Mouse (Mus musculus) right cerebral cortex, postnatal 4 days (tissue): ENCODE data around the gene Gm10134.

ENCODE experiments used
- DNase-seq: peaks from one replicate; pipeline ENCODE4 v3.0.0-alpha.2; 2022

The Gm10134 gene

DNA sequence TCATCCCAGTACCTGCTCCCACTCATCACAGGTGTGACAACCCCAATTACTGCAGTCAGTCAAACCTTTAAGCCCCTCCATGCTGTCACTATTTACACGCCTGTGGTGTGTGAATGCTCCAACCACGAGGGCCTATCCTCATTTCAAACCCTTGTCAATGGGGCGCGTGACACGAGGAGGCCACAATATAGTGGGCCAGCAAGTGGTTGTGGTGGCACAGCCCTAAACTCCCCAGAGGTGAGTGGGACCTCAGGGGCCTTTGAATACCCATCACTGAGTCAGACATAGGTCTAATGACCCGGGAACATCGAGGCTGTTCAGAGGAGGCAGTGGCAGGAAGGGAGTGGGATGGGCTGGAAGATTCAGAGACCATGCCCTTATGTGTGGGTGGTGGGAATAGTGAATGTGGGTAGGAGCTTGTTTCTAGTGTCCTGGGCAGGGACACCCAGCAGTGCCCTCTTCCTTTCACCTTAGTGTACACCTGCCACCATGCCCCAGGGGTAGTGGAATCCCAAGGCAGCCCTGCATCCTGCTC is 28.1 kb downstream of the Gm10134 start:
- no peak for DNase-seq

DNA sequence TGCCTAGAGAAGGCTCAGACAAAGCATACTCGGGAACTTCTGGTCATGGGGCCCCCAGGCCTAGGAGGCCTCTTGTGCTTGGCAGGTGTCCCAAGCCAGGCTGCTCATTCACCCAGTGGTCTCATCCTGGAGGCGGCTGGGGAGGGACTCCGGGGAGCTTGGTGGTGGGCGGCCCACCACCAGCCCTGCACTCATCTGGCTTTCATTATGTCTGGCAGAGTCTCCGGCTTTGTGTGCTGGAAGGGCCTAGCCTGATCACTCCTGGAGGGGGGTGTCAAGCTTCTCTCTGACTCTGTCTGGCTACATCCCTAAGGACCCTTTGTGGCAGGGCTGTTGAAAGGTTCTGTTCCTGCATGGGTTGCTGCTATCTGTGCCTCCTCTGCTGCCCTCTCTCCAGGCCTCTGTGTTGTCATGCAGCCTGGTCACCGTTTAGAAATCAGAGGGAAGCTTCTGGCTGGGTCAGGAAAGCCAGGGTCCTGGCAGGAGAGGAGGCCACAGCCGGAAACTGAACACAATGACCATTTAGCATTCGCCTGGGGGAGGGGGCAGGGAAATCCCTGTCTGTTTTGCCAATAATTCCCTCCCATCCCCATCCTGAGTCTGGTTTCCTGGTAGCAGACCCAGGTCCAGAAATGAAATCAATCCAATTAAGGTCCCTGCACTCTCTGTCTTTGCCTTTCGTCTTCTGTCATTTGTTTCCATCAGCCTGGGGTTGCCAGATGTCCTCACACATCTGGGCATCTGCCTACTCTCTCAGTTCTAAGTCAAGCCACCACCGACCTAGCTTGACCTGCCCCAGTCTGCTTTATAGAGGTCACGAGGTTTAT is 28.8 kb downstream of the Gm10134 start:
- DNase-seq: no peak

DNA sequence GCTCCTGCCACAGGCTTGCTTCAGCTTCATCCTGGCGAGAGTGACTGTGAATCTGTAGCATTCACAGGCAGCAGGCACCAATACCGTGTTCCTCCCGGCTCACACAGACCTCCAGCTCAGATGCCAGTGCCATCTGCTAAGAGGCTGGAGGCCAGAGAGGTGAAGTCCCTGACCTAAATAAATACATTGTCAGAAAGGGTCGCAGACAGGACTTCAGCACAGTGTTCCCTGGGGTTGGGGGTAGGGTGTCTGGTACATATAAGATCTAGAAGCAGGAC is 29.3 kb downstream of the Gm10134 start:
- no peak for DNase-seq

DNA sequence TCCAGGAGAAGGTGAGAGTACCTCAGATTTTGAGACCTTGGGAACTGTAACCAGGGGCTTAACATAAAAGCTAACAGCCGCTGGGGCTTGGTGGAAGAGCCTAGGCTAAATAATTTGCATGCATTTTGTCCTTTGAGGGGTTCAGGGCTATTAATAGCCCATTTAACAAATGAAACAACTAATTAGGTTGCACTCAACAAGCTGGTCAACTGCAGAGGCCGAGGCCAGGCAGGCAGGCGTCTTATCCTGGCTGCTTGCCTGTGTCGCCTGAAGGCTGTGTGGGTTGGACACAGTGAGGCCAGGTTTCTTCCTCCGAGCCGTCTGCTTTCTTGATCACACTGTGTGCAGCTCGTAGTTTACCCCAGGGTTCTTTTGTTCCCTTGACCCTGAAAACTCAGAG is 29.8 kb downstream of the Gm10134 start:
- no peak for DNase-seq

DNA sequence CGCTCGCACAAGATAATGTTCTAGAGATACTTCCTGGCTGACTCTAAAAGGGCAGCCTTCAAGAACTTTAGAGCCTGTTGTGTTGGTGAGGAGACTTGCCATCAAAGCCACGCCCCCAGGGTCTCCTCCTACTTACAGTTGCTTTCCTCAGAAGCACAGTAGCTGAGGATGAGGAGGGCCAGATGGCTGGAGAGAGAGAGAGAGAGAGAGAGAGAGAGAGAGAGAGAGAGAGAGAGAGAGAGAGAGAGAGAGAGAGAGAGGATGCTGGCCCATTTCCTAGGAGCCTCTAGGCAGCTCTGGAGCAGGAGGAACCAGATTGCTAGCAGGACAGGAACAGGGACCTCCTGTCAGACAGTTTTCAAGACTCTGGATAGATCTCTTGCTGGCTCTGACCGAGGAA is 30.3 kb downstream of the Gm10134 start:
- DNase-seq: no peak

GRCm38 (mm10) chr2:28536766-28537633 is 31.1 kb downstream of the Gm10134 start:
- no peak for DNase-seq

DNA sequence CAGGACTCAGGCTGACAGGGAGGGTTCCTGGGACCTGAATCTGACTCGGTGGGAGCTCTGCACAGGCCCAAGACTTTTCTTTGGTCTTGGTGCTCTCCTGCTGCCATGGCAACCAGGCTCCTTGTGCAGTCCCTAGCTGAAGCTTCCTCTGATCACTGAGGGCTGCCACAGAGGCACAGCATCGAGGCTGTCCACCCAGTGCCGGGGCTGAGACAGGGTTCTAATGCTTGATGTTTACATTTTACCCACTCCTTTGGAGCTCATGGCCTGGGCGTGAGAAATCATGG is 31.7 kb downstream of the Gm10134 start:
- no peak for DNase-seq

DNA sequence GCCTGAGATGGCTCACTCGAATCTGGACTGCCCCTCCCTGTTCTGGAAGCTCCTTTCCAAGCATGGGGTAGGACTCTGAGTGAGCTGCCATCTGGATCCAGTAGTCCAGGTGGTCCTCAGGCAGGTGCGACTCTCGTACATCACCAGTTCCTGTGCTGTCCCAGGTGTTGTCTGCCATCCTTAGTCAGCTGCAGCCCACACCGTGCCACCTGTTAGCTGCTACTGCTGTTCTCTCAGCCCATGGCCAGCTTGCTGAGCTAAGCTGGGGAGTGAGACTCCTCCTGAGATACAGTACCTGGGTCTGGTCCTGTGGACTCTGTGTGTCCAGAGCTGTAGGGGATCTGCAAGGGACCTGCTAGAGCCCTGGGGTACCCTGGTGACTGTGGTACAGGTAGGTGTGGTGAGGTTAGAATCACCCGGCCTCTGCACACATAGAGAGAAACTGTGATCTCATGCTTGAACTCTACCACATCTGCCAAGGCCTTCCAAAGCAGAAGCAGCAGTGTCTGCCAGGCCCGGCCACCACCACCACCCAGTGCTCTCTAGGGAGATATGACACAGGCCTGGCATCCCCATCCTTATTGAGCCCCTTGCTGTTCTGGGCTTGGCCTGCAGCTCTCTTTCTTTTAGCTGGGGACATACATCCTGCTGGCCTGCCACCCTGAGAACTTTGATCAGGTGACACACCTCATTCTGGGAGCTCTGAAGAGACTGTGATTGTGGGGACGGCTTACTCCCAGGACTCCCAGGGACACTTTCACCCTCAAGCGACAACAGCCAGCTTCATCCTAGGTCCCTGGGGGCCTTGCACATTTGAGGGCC is 32.3 kb downstream of the Gm10134 start:
- no peak for DNase-seq

DNA sequence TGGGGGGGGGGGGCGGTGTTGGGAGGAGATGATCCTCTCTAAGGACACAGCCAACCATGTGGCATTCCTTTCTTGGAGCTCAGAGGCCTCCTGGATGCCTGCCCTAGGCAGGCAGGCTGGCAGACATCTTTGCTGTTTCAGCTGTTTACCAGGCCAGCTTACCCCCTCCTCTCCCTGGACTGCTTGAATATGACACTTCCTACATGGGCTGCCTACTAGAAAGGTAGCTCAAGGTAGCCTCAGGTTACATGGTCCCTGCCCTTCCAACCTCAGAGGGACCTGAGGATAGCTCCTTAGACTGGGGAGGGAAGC is 32.9 kb downstream of the Gm10134 start:
- DNase-seq: no peak

DNA sequence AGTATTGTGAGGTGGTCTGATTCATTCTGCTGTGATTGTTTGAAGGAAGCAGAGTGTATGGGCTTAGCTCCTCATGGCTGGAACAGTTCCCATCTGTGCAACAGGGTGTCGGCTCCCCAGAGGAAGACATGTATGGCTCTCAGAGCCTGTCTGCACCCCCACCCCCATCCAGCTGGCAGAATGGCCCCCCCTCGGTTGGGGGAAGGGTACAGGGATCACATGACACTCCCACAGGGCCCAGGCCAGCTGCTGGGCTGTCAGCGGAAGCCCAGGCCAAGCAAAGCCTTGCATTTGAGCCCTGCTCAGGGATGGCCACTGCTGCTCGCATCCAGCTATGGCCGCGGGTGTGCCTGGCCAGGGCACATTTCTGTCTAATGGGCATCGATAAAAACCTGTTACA is 33.3 kb downstream of the Gm10134 start:
- DNase-seq: peak; percentile 59

GRCm38 (mm10) chr2:28539949-28540348 is 34.1 kb downstream of the Gm10134 start:
- DNase-seq: no peak

GRCm38 (mm10) chr2:28540587-28541227 is 34.8 kb downstream of the Gm10134 start:
- DNase-seq: no peak

- peak; percentile 45 for DNase-seq
Observed at GRCm38 (mm10) chr2:28543894-28544293, 38.0 kb downstream of the Gm10134 start.

DNA sequence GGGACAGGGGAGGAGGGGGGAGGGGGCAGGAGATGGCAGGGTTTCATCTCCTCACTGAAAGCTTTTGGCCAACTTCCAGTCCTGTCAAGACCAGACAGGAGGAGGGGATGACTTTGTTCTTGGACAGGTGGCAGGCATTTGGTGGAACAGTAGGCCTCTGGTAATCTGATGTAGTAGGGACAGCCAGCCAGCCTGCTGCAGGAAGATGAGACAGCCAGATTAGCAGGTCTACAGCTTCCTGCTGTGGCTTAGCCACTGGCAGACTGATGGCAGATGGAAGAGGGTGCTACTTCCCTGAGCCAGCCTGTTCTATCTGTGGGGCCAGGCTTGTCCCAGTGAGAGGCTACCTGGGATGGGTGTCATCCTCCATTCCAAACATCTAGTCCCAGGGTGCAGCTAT is 40.1 kb downstream of the Gm10134 start:
- DNase-seq: no peak

GRCm38 (mm10) chr2:28546560-28546959 is 40.7 kb downstream of the Gm10134 start:
- no peak for DNase-seq

GRCm38 (mm10) chr2:28547237-28548172 is 41.6 kb downstream of the Gm10134 start:
- peak; percentile 84 for DNase-seq

DNA sequence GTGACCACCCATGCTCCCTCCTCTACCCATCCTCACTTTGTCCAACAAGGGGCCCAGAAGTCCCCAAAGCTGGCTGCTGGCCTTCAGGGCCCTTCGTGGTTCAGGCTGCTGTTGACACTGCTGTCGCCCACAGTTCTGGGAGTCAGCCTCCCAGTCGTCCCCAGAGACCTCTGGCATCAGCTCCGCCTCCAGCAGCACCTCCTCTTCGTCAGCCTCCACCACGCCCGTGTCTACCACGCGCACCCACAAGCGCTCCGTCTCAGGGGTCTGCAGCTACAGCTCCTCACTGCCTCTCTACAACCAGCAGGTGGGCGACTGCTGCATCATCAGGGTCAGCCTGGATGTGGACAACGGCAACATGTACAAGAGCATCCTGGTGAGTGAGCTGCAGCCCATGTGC is 43.3 kb downstream of the Gm10134 start:
- no peak for DNase-seq

- no peak for DNase-seq
Observed at GRCm38 (mm10) chr2:28552301-28552700, 46.4 kb downstream of the Gm10134 start.
